Mouse (Mus musculus): ENCODE data around the gene Olfm1. TPM values are rescaled to one million over a fixed set of nuclear protein-coding genes. Genes with fewer than 3 reads are reported as not detected.
A peak's percentile ranks its signal among the peaks of the same experiment; 100 is the strongest.

Gene Olfm1
- polyA plus RNA-seq, 1 experiment: 57.5 TPM

DNA sequence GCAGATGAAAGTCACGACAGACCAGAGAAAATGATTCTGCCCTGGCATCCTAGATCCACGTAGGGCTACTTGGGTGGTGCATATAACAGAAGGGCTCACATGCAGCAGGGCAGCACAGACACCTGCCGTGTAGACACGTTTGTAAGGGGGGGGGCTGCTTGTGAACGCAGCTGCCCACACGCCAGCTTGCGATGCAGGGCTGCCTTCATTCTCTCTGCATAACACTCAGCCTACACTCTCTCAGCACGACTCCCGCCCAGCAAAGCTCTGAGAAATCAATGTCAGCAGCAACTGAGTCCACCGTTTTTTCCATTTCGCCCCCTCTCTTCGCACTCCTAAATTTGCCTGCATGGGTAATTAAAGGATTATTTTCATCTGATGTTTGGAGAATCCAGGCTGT, 23.5 kb upstream of the Olfm1 start:
- Histone ChIP-seq H3K27me3 (ENCODE audit: control insufficient read depth, insufficient read depth, insufficient read length) (peaks cover 62% of the 10 kb centered on the region), H3K36me3 (ENCODE audit: control insufficient read depth, insufficient read depth) (no peaks in the 10 kb centered on the region), H3K4me2 (ENCODE audit: low read depth) (no peak overlapping the region), H3K4me3 (no peak overlapping the region), H3ac (ENCODE audit: control insufficient read depth, insufficient read length) (no peak overlapping the region), H3K79me2 (ENCODE audit: control insufficient read depth, insufficient read depth) (no peaks in the 10 kb centered on the region)
- no peak for TF ChIP-seq POLR2A (IDR thresholded peaks at IDR 0.05; ENCODE audit: insufficient read length, low read depth)
- TF ChIP-seq SRF (IDR thresholded peaks at IDR 0.05; ENCODE audit: control insufficient read depth, insufficient read length, low read depth): no peak
- no peak for TF ChIP-seq REST (IDR thresholded peaks at IDR 0.05; ENCODE audit: insufficient read depth, insufficient read length)
- TF ChIP-seq CEBPB (IDR thresholded peaks at IDR 0.05; ENCODE audit: insufficient read depth, poor library complexity, severe bottlenecking): no peak
- TF ChIP-seq MYOG (IDR thresholded peaks at IDR 0.05; ENCODE audit: control insufficient read depth in 1 of 3, insufficient read depth in 1 of 3, insufficient read length in 2 of 3, low read depth in 2 of 3): no peak
- TF ChIP-seq MAX (IDR thresholded peaks at IDR 0.05; ENCODE audit: low read depth): no peak
- TF ChIP-seq USF1 (IDR thresholded peaks at IDR 0.05; ENCODE audit: low read depth): no peak
- TF ChIP-seq POLR2AphosphoS2 (IDR thresholded peaks at IDR 0.05; ENCODE audit: insufficient read length, low read depth): no peak
- TF ChIP-seq MYOD1 (IDR thresholded peaks at IDR 0.05; ENCODE audit: control insufficient read depth in 1 of 3, insufficient read length in 2 of 3, low read depth in 2 of 3): no peak
- TF ChIP-seq E2F4 (IDR thresholded peaks at IDR 0.05; ENCODE audit: insufficient read depth): no peak
- TF ChIP-seq TCF12 (IDR thresholded peaks at IDR 0.05; ENCODE audit: insufficient read depth, poor library complexity, severe bottlenecking): no peak
- no peak for TF ChIP-seq TCF3 (IDR thresholded peaks at IDR 0.05; ENCODE audit: insufficient read length, low read depth)

DNA sequence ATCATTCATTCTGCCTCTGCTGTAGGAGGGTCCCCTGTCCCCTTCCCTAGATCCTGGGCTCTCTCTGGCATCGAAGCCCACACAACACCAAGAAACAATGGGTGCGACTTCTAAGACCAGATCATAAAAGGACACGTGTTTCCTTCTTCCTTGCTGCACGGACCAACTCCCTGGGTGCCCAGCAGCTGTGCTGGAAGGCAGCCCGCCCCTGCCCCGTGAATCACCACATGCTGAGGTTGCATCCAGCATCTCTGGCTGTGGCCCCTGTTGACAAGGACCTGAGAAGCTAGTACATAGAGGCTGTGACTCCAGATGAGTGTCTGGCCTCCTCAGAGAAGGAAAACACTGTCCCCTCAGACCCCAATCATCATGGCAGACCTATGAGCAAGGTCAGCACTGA, 20.8 kb upstream of the Olfm1 start:
- H3K79me2 ChIP-seq (ENCODE audit: control insufficient read depth, insufficient read depth): no peaks in the 10 kb centered on the region
- TF ChIP-seq MYOG (IDR thresholded peaks at IDR 0.05; ENCODE audit: control insufficient read depth in 1 of 3, insufficient read depth in 1 of 3, insufficient read length in 2 of 3, low read depth in 2 of 3) (peak in 2 of 3 experiments; percentile 20 to 65), MYOD1 (IDR thresholded peaks at IDR 0.05; ENCODE audit: control insufficient read depth in 1 of 3, insufficient read length in 2 of 3, low read depth in 2 of 3) (peak in 1 of 3 experiments; percentile 60), USF1 (IDR thresholded peaks at IDR 0.05; ENCODE audit: low read depth) (no peak), TCF12 (IDR thresholded peaks at IDR 0.05; ENCODE audit: insufficient read depth, poor library complexity, severe bottlenecking) (no peak)
- no peak overlapping the region for H3K4me3 ChIP-seq
- H3ac ChIP-seq (ENCODE audit: control insufficient read depth, insufficient read length): no peak overlapping the region
- no peak overlapping the region for H3K4me2 ChIP-seq (ENCODE audit: low read depth)
- peaks cover 45% of the 10 kb centered on the region for H3K27me3 ChIP-seq (ENCODE audit: control insufficient read depth, insufficient read depth, insufficient read length)
- H3K36me3 ChIP-seq (ENCODE audit: control insufficient read depth, insufficient read depth): no peaks in the 10 kb centered on the region

DNA sequence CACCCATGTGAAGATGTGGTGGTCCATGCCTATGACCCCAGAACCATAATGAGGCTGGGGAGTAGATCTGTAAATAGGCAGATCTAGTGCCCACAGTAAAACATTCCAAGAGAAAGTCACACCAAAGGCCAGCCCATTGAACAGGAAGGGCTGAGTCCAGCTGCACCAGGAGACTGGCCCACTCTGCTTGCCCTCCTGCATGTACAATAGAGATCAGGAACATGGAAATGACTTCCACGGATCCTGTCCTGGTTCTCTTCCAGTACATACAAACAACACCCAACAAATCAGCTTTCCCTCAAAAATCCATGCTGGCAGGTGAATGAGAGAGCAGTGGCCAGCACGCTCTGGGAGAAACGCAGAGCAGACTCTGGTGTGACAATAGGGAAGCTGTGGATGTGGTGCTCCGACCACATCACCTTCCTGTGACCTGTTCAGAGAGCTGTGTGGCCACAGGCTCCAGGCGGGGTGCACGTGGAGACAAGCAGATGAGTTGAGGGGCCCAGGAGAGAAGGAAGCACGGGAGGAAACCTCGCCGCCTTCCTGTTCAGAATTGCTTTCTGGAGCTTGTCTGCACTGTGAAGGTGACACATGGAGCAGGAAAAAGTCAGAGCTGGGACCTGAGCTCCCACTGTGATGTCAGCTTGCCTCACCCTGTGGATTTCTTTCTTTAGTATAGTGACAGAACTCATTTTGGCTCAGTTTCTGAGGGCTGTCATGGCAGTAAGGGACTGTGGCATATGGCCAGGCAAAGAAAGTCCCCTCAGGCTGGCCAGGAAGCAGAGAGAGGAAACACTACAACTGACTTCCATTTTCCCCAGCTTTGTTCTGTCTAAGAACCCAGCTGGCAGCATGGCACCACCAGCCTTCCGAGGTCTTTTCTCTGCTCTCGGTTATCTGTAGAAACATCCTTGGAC, 19.3 kb upstream of the Olfm1 start:
- no peaks in the 10 kb centered on the region for H3K36me3 ChIP-seq (ENCODE audit: control insufficient read depth, insufficient read depth)
- no peak overlapping the region for H3K4me2 ChIP-seq (ENCODE audit: low read depth)
- no peaks in the 10 kb centered on the region for H3K79me2 ChIP-seq (ENCODE audit: control insufficient read depth, insufficient read depth)
- no peak overlapping the region for H3ac ChIP-seq (ENCODE audit: control insufficient read depth, insufficient read length)
- TF ChIP-seq MYOG (IDR thresholded peaks at IDR 0.05; ENCODE audit: control insufficient read depth in 1 of 3, insufficient read depth in 1 of 3, insufficient read length in 2 of 3, low read depth in 2 of 3) (no peak), TCF12 (IDR thresholded peaks at IDR 0.05; ENCODE audit: insufficient read depth, poor library complexity, severe bottlenecking) (no peak), SRF (IDR thresholded peaks at IDR 0.05; ENCODE audit: control insufficient read depth, insufficient read length, low read depth) (no peak), USF1 (IDR thresholded peaks at IDR 0.05; ENCODE audit: low read depth) (no peak), TCF3 (IDR thresholded peaks at IDR 0.05; ENCODE audit: insufficient read length, low read depth) (no peak), MYOD1 (IDR thresholded peaks at IDR 0.05; ENCODE audit: control insufficient read depth in 1 of 3, insufficient read length in 2 of 3, low read depth in 2 of 3) (no peak), CEBPB (IDR thresholded peaks at IDR 0.05; ENCODE audit: insufficient read depth, poor library complexity, severe bottlenecking) (no peak), POLR2AphosphoS2 (IDR thresholded peaks at IDR 0.05; ENCODE audit: insufficient read length, low read depth) (no peak), POLR2A (IDR thresholded peaks at IDR 0.05; ENCODE audit: insufficient read length, low read depth) (no peak), REST (IDR thresholded peaks at IDR 0.05; ENCODE audit: insufficient read depth, insufficient read length) (no peak), MAX (IDR thresholded peaks at IDR 0.05; ENCODE audit: low read depth) (no peak), E2F4 (IDR thresholded peaks at IDR 0.05; ENCODE audit: insufficient read depth) (no peak)
- no peak overlapping the region for H3K4me3 ChIP-seq
- H3K27me3 ChIP-seq (ENCODE audit: control insufficient read depth, insufficient read depth, insufficient read length): peaks cover 34% of the 10 kb centered on the region

DNA sequence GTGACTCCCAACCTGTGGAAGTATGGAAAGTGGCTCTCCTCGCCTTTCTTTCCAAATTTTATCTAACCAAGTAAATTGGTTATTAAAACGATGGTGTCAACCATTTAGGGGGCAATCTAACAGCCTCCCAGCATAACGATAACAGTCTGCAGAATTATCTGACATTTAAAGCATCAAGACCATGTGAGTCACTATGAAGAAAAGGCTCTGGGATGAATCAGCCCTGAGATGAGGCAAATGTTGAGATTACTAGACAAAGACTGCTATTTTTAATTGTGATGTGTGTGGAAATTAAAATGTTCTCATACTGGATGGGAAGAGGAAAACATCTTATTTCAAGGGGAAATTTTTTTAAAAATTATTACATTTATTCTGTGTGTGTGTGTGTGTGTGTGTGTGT, 18.4 kb upstream of the Olfm1 start:
- Histone ChIP-seq H3K36me3 (ENCODE audit: control insufficient read depth, insufficient read depth) (no peaks in the 10 kb centered on the region), H3K27me3 (ENCODE audit: control insufficient read depth, insufficient read depth, insufficient read length) (peaks cover 34% of the 10 kb centered on the region), H3ac (ENCODE audit: control insufficient read depth, insufficient read length) (no peak overlapping the region), H3K4me2 (ENCODE audit: low read depth) (no peak overlapping the region), H3K4me3 (no peak overlapping the region), H3K79me2 (ENCODE audit: control insufficient read depth, insufficient read depth) (no peaks in the 10 kb centered on the region)
- TF ChIP-seq POLR2A (IDR thresholded peaks at IDR 0.05; ENCODE audit: insufficient read length, low read depth) (no peak), TCF12 (IDR thresholded peaks at IDR 0.05; ENCODE audit: insufficient read depth, poor library complexity, severe bottlenecking) (no peak), MAX (IDR thresholded peaks at IDR 0.05; ENCODE audit: low read depth) (no peak), CEBPB (IDR thresholded peaks at IDR 0.05; ENCODE audit: insufficient read depth, poor library complexity, severe bottlenecking) (no peak), MYOD1 (IDR thresholded peaks at IDR 0.05; ENCODE audit: control insufficient read depth in 1 of 3, insufficient read length in 2 of 3, low read depth in 2 of 3) (no peak), USF1 (IDR thresholded peaks at IDR 0.05; ENCODE audit: low read depth) (no peak), E2F4 (IDR thresholded peaks at IDR 0.05; ENCODE audit: insufficient read depth) (no peak), POLR2AphosphoS2 (IDR thresholded peaks at IDR 0.05; ENCODE audit: insufficient read length, low read depth) (no peak), REST (IDR thresholded peaks at IDR 0.05; ENCODE audit: insufficient read depth, insufficient read length) (no peak), MYOG (IDR thresholded peaks at IDR 0.05; ENCODE audit: control insufficient read depth in 1 of 3, insufficient read depth in 1 of 3, insufficient read length in 2 of 3, low read depth in 2 of 3) (no peak)
